Mouse (Mus musculus): Measurements from ENCODE around the gene Ear10.
"Not testable (repeated sequence)": the region's sequence is repeated elsewhere in the genome, so short reads cannot be mapped to it uniquely, and the experiment has no call there.

GRCm38 (mm10) chr14:43874862-43875261, 48.5 kb downstream of the Ear10 start:
- TF ChIP-seq CTCF, POLR2A (IDR thresholded peaks at IDR 0.05; ENCODE audit: insufficient read depth, low read depth, low read length): not testable (repeated sequence)
